Mouse (Mus musculus): ENCODE results near the gene Cdc25b. TPM values are rescaled to one million over a fixed set of nuclear protein-coding genes. Genes with fewer than 3 reads are reported as not detected.
A peak's percentile ranks its signal among the peaks of the same experiment; 100 is the strongest.

Gene Cdc25b
- total and polyA plus RNA-seq, 3 experiments: 12.6 to 34.5 TPM; not detected in 1

GRCm38 (mm10) chr2:131172322-131172721 is 14.4 kb upstream of the Cdc25b start (continued):
- TF ChIP-seq NELFE (IDR thresholded peaks at IDR 0.05; ENCODE audit: low read depth, low read length) (no peak), ELF1 (IDR thresholded peaks at IDR 0.05; ENCODE audit: low read depth, low read length) (no peak), TAL1 (IDR thresholded peaks at IDR 0.05; ENCODE audit: low read length) (peak; percentile 74), SMC3 (IDR thresholded peaks at IDR 0.05; ENCODE audit: low read depth, low read length) (no peak), SIN3A (IDR thresholded peaks at IDR 0.05; ENCODE audit: low read length) (0 out of 2 replicates have a peak, but pooled peaks have one; percentile 11), MAX (IDR thresholded peaks at IDR 0.05; ENCODE audit: low read length) (no peak), RAD21 (IDR thresholded peaks at IDR 0.05; ENCODE audit: low read depth, low read length) (no peak), EP300 (IDR thresholded peaks at IDR 0.05; ENCODE audit: low read depth in 1 of 2, low read length in 2 of 2) (peak; percentile 29 to 75; a peak in 2 of 4 replicates)

- Histone ChIP-seq H3K79me2 (ENCODE audit: control insufficient read depth, insufficient read depth, low read length, poor library complexity) (peaks cover 16% of the 10 kb centered on the region), H3K27me3 (ENCODE audit: control insufficient read depth in 1 of 2, insufficient read depth in 2 of 2, low read length in 2 of 2) (no peaks in the 10 kb centered on the region), H3K4me1 (ENCODE audit: control insufficient read depth in 1 of 2, insufficient read depth in 2 of 2, low read length in 2 of 2) (peaks cover 3 to 49% of the 10 kb centered on the region in 2 experiments; a peak in 3 of 4 replicates), H3K4me3 (ENCODE audit: control insufficient read depth in 1 of 2, insufficient read depth in 1 of 2, low read depth in 2 of 2, low read length in 2 of 2) (peak overlapping the region; percentile 10 to 51; a peak in 3 of 4 replicates), H3K36me3 (ENCODE audit: control insufficient read depth in 1 of 2, insufficient read depth in 2 of 2, low read length in 2 of 2) (peaks cover 0 to 12% of the 10 kb centered on the region in 2 experiments; a peak in 2 of 4 replicates), H3K27ac (ENCODE audit: control insufficient read depth, low read depth, low read length) (no peak overlapping the region), H3K9ac (ENCODE audit: control insufficient read depth, low read depth, low read length, poor library complexity, severe bottlenecking) (no peak overlapping the region), H3K9me3 (replicated peaks; ENCODE audit: insufficient read depth, low read length) (no peaks in the 10 kb centered on the region)
- peak; percentile 88 for DNase-seq (ENCODE audit: low read depth, low spot score)
- TF ChIP-seq MYB (IDR thresholded peaks at IDR 0.05; ENCODE audit: low read depth, low read length) (no peak), MYC (IDR thresholded peaks at IDR 0.05; ENCODE audit: low read depth, low read length) (no peak), EP300 (IDR thresholded peaks at IDR 0.05; ENCODE audit: low read depth in 1 of 2, low read length in 2 of 2) (no peak), USF1 (IDR thresholded peaks at IDR 0.05; ENCODE audit: low read depth, low read length) (no peak), MXI1 (IDR thresholded peaks at IDR 0.05; ENCODE audit: low read depth, low read length) (peak; percentile 89), CHD1 (IDR thresholded peaks at IDR 0.05; ENCODE audit: low read depth, low read length) (no peak), ZMIZ1 (IDR thresholded peaks at IDR 0.05; ENCODE audit: low read depth, low read length) (no peak), TBP (IDR thresholded peaks at IDR 0.05; ENCODE audit: low read depth, low read length) (no peak), SMC3 (IDR thresholded peaks at IDR 0.05; ENCODE audit: low read depth, low read length) (no peak), CTCF (IDR thresholded peaks at IDR 0.05 in 2 of 3, conservative IDR thresholded peaks at IDR 0.05 in 1 of 3; ENCODE audit: control insufficient read depth in 1 of 3, insufficient read depth in 1 of 3, low read depth in 2 of 3, low read length in 3 of 3, poor library complexity in 1 of 3, severe bottlenecking in 1 of 3) (no peak), POLR2A (IDR thresholded peaks at IDR 0.05; ENCODE audit: control insufficient read depth in 1 of 2, insufficient read depth in 1 of 2, low read depth in 1 of 2, low read length in 2 of 2, poor library complexity in 1 of 2) (peak in 1 of 2 experiments; percentile 47; a peak in 1 of 4 replicates), UBTF (IDR thresholded peaks at IDR 0.05; ENCODE audit: borderline replicate concordance, insufficient read depth, low read depth, low read length) (no peak), GABPA (IDR thresholded peaks at IDR 0.05; ENCODE audit: low read depth, low read length) (no peak), CHD2 (IDR thresholded peaks at IDR 0.05; ENCODE audit: low read length) (no peak), MAX (IDR thresholded peaks at IDR 0.05; ENCODE audit: low read length) (no peak), SIN3A (IDR thresholded peaks at IDR 0.05; ENCODE audit: low read length) (peak; percentile 99), ZKSCAN1 (IDR thresholded peaks at IDR 0.05; ENCODE audit: low read depth, low read length) (no peak), ZNF384 (IDR thresholded peaks at IDR 0.05; ENCODE audit: low read depth, low read length) (no peak), USF2 (IDR thresholded peaks at IDR 0.05; ENCODE audit: borderline replicate concordance in 1 of 2, insufficient read depth in 1 of 2, low read depth in 1 of 2, low read length in 2 of 2) (no peak), ZC3H11A (IDR thresholded peaks at IDR 0.05; ENCODE audit: low read depth, low read length) (no peak), MEF2A (IDR thresholded peaks at IDR 0.05; ENCODE audit: extremely low read depth, insufficient replicate concordance, low read depth, low read length, poor library complexity, severe bottlenecking) (no peak), MAZ (IDR thresholded peaks at IDR 0.05; ENCODE audit: low read depth, low read length) (no peak), ETS1 (IDR thresholded peaks at IDR 0.05; ENCODE audit: low read depth, low read length) (no peak), JUND (IDR thresholded peaks at IDR 0.05; ENCODE audit: low read depth, low read length) (no peak), ELF1 (IDR thresholded peaks at IDR 0.05; ENCODE audit: low read depth, low read length) (peak; percentile 82), NELFE (IDR thresholded peaks at IDR 0.05; ENCODE audit: low read depth, low read length) (no peak), TCF12 (IDR thresholded peaks at IDR 0.05; ENCODE audit: low read depth, low read length) (no peak), TAL1 (IDR thresholded peaks at IDR 0.05; ENCODE audit: low read length) (peak; percentile 27; the same call in 1 of the 2 replicates), POLR2AphosphoS2 (IDR thresholded peaks at IDR 0.05; ENCODE audit: low read length) (0 out of 2 replicates have a peak, but pooled peaks have one; percentile 43), RAD21 (IDR thresholded peaks at IDR 0.05; ENCODE audit: low read depth, low read length) (no peak), POLR2AphosphoS5 (IDR thresholded peaks at IDR 0.05; ENCODE audit: borderline replicate concordance, low read depth, low read length) (no peak), KAT2A (conservative IDR thresholded peaks at IDR 0.05; ENCODE audit: low read depth, low read length) (peak; percentile 93), NRF1 (IDR thresholded peaks at IDR 0.05; ENCODE audit: insufficient read depth, low read depth, low read length, poor library complexity, severe bottlenecking) (0 out of 2 replicates have a peak, but pooled peaks have one; percentile 27)
Observed at GRCm38 (mm10) chr2:131174700-131175099, 12.0 kb upstream of the Cdc25b start.
